Mouse (Mus musculus): ENCODE results near the gene Usp16. TPM values are rescaled to one million over a fixed set of nuclear protein-coding genes. Genes with fewer than 3 reads are reported as not detected.

Usp16 gene
- total and polyA plus RNA-seq, 3 experiments = 80.9 to 149 (median 85.6) TPM

- no peak for TF ChIP-seq SIN3A (IDR thresholded peaks at IDR 0.05; ENCODE audit: low read length)
These were observed 74.3 kb downstream of the Usp16 start (continued) for GRCm38 (mm10) chr16:87528755-87529154.

Other genes starting within 250 kb of the Usp16 start
- gene N6amt1, start 100.5 kb upstream of the Usp16 start, total RNA-seq (2012; rRNA removed) = 10.8 and 11.8 TPM in 2 replicates
- 23.3 and 23.9 TPM in 2 replicates for gene N6amt1, start 100.5 kb upstream of the Usp16 start, total RNA-seq (2014; rRNA removed)
- 18.1 and 18.2 TPM in 2 replicates for gene N6amt1, start 100.5 kb upstream of the Usp16 start, polyA plus RNA-seq (2012; ENCODE audit: insufficient read length, low read depth)
- 21.5 and 22.8 TPM in 2 replicates for gene Ltn1, start 22.1 kb upstream of the Usp16 start, total RNA-seq (2012; rRNA removed)
- gene Ltn1, start 22.1 kb upstream of the Usp16 start, total RNA-seq (2014; rRNA removed) = 30.8 and 33.0 TPM in 2 replicates
- gene Ltn1, start 22.1 kb upstream of the Usp16 start, polyA plus RNA-seq (2012; ENCODE audit: insufficient read length, low read depth) = 31.8 and 34.6 TPM in 2 replicates
- gene Rwdd2b, start 14.1 kb upstream of the Usp16 start, total RNA-seq (2012; rRNA removed) = 14.2 and 17.6 TPM in 2 replicates
- gene Rwdd2b, start 14.1 kb upstream of the Usp16 start, total RNA-seq (2014; rRNA removed) = 35.9 and 37.9 TPM in 2 replicates
- 32.5 and 35.9 TPM in 2 replicates for gene Rwdd2b, start 14.1 kb upstream of the Usp16 start, polyA plus RNA-seq (2012; ENCODE audit: insufficient read length, low read depth)
- gene Cct8, start 41.2 kb downstream of the Usp16 start, total RNA-seq (2012; rRNA removed) = 350 and 466 TPM in 2 replicates
- 863 and 980 TPM in 2 replicates for gene Cct8, start 41.2 kb downstream of the Usp16 start, total RNA-seq (2014; rRNA removed)
- gene Cct8, start 41.2 kb downstream of the Usp16 start, polyA plus RNA-seq (2012; ENCODE audit: insufficient read length, low read depth) = 1,169 and 1,185 TPM in 2 replicates
- 0.08 TPM in 2 replicates for gene Map3k7cl, start 98.6 kb downstream of the Usp16 start, total RNA-seq (2012; rRNA removed)
- gene Map3k7cl, start 98.6 kb downstream of the Usp16 start, total RNA-seq (2014; rRNA removed) = not detected in 2 replicates
- not detected in 2 replicates for gene Map3k7cl, start 98.6 kb downstream of the Usp16 start, polyA plus RNA-seq (2012; ENCODE audit: insufficient read length, low read depth)
- 11.2 and 13.4 TPM in 2 replicates for gene Bach1, start 244.2 kb downstream of the Usp16 start, total RNA-seq (2012; rRNA removed)
- gene Bach1, start 244.2 kb downstream of the Usp16 start, total RNA-seq (2014; rRNA removed) = 10.4 and 11.4 TPM in 2 replicates
- gene Bach1, start 244.2 kb downstream of the Usp16 start, polyA plus RNA-seq (2012; ENCODE audit: insufficient read length, low read depth) = 19.9 and 20.9 TPM in 2 replicates